Mouse (Mus musculus): Measurements from ENCODE around the gene Gm20716. TPM values are rescaled to one million over a fixed set of nuclear protein-coding genes. Genes with fewer than 3 reads are reported as not detected.
A peak's percentile ranks its signal among the peaks of the same experiment; 100 is the strongest.

Gm20716 gene
- polyA plus RNA-seq, 1 experiment from 2014 or later = 5.5 TPM

- Histone ChIP-seq H3K4me3 (ENCODE audit: low read depth, low read length) (no peak overlapping the region), H3K4me2 (replicated peaks; ENCODE audit: low read depth) (no peak overlapping the region), H3K4me1 (replicated peaks; ENCODE audit: control insufficient read depth, insufficient read depth) (no peaks in the 10 kb centered on the region), H3K27me3 (ENCODE audit: control insufficient read depth, insufficient read depth, low read length) (no peaks in the 10 kb centered on the region), H3K36me3 (ENCODE audit: control insufficient read depth, insufficient read depth, low read length) (no peaks in the 10 kb centered on the region), H3K9me3 (ENCODE audit: control insufficient read depth, low read length) (no peaks in the 10 kb centered on the region), H3K27ac (replicated peaks) (no peak overlapping the region), H3K9ac (ENCODE audit: low read length) (no peak overlapping the region)
- TF ChIP-seq EP300 (optimal IDR thresholded peaks at IDR 0.05) (no peak), CTCF (IDR thresholded peaks at IDR 0.05; ENCODE audit: low read depth) (peak; percentile 60)
- ATAC-seq (ENCODE audit: low FRiP score, low TSS enrichment) (no peak), DNase-seq (ENCODE audit: low spot score) (no peak)
- 34% methylated on average over 2 of the region's 2 CpGs for WGBS
Measured at GRCm38 (mm10) chr2:168248856-168249245, 18.7 kb upstream of the Gm20716 start.

- Histone ChIP-seq H3K4me1 (replicated peaks; ENCODE audit: control insufficient read depth, insufficient read depth) (no peaks in the 10 kb centered on the region), H3K4me3 (ENCODE audit: low read depth, low read length) (no peak overlapping the region), H3K36me3 (ENCODE audit: control insufficient read depth, insufficient read depth, low read length) (no peaks in the 10 kb centered on the region), H3K9me3 (ENCODE audit: control insufficient read depth, low read length) (no peaks in the 10 kb centered on the region), H3K9ac (ENCODE audit: low read length) (no peak overlapping the region), H3K27ac (replicated peaks) (no peak overlapping the region), H3K4me2 (replicated peaks; ENCODE audit: low read depth) (no peak overlapping the region), H3K27me3 (ENCODE audit: control insufficient read depth, insufficient read depth, low read length) (no peaks in the 10 kb centered on the region)
- no peak for TF ChIP-seq CTCF (IDR thresholded peaks at IDR 0.05; ENCODE audit: low read depth)
- no peak for TF ChIP-seq EP300 (optimal IDR thresholded peaks at IDR 0.05)
- ATAC-seq (ENCODE audit: low FRiP score, low TSS enrichment) (no peak), DNase-seq (ENCODE audit: low spot score) (no peak)
- 78% methylated on average over 8 of the region's 8 CpGs for WGBS
Measured at GRCm38 (mm10) chr2:168248167-168248855, 18.1 kb upstream of the Gm20716 start.

GRCm38 (mm10) chr2:168245571-168245970 is 15.4 kb upstream of the Gm20716 start:
- Histone ChIP-seq H3K4me2 (replicated peaks; ENCODE audit: low read depth) (no peak overlapping the region), H3K4me3 (ENCODE audit: low read depth, low read length) (no peak overlapping the region), H3K27me3 (ENCODE audit: control insufficient read depth, insufficient read depth, low read length) (no peaks in the 10 kb centered on the region), H3K4me1 (replicated peaks; ENCODE audit: control insufficient read depth, insufficient read depth) (no peaks in the 10 kb centered on the region), H3K36me3 (ENCODE audit: control insufficient read depth, insufficient read depth, low read length) (no peaks in the 10 kb centered on the region), H3K9me3 (ENCODE audit: control insufficient read depth, low read length) (no peaks in the 10 kb centered on the region), H3K9ac (ENCODE audit: low read length) (no peak overlapping the region), H3K27ac (replicated peaks) (no peak overlapping the region)
- 35% methylated on average over 8 of the region's 8 CpGs for WGBS
- no peak for ATAC-seq (ENCODE audit: low FRiP score, low TSS enrichment)
- TF ChIP-seq CTCF (IDR thresholded peaks at IDR 0.05; ENCODE audit: low read depth) = no peak
- TF ChIP-seq EP300 (optimal IDR thresholded peaks at IDR 0.05) = no peak
- no peak for DNase-seq (ENCODE audit: low spot score)

- no peaks in the 10 kb centered on the region for H3K36me3 ChIP-seq (ENCODE audit: control insufficient read depth, insufficient read depth, low read length)
- H3K27me3 ChIP-seq (ENCODE audit: control insufficient read depth, insufficient read depth, low read length) = no peaks in the 10 kb centered on the region
- H3K9ac ChIP-seq (ENCODE audit: low read length) = no peak overlapping the region
- no peak overlapping the region for H3K27ac ChIP-seq (replicated peaks)
- WGBS = 70% methylated on average over 4 of the region's 4 CpGs
- ATAC-seq (ENCODE audit: low FRiP score, low TSS enrichment) (no peak), DNase-seq (ENCODE audit: low spot score) (no peak)
- H3K4me2 ChIP-seq (replicated peaks; ENCODE audit: low read depth) = no peak overlapping the region
- no peaks in the 10 kb centered on the region for H3K4me1 ChIP-seq (replicated peaks; ENCODE audit: control insufficient read depth, insufficient read depth)
- H3K4me3 ChIP-seq (ENCODE audit: low read depth, low read length) = no peak overlapping the region
- 0 out of 2 replicates have a peak, but pooled peaks have one; percentile 18 for TF ChIP-seq CTCF (IDR thresholded peaks at IDR 0.05; ENCODE audit: low read depth)
- TF ChIP-seq EP300 (optimal IDR thresholded peaks at IDR 0.05) = no peak
- no peaks in the 10 kb centered on the region for H3K9me3 ChIP-seq (ENCODE audit: control insufficient read depth, low read length)
Measured at GRCm38 (mm10) chr2:168243278-168243677, 13.1 kb upstream of the Gm20716 start.

- DNase-seq (ENCODE audit: low spot score) = no peak
- no peaks in the 10 kb centered on the region for H3K36me3 ChIP-seq (ENCODE audit: control insufficient read depth, insufficient read depth, low read length)
- H3K4me3 ChIP-seq (ENCODE audit: low read depth, low read length) = no peak overlapping the region
- ATAC-seq (ENCODE audit: low FRiP score, low TSS enrichment) = no peak
- no peak overlapping the region for H3K9ac ChIP-seq (ENCODE audit: low read length)
- no peak overlapping the region for H3K27ac ChIP-seq (replicated peaks)
- no peak overlapping the region for H3K4me2 ChIP-seq (replicated peaks; ENCODE audit: low read depth)
- H3K4me1 ChIP-seq (replicated peaks; ENCODE audit: control insufficient read depth, insufficient read depth) = no peaks in the 10 kb centered on the region
- no peak for TF ChIP-seq EP300 (optimal IDR thresholded peaks at IDR 0.05)
- TF ChIP-seq CTCF (IDR thresholded peaks at IDR 0.05; ENCODE audit: low read depth) = no peak
- no peaks in the 10 kb centered on the region for H3K27me3 ChIP-seq (ENCODE audit: control insufficient read depth, insufficient read depth, low read length)
- no peaks in the 10 kb centered on the region for H3K9me3 ChIP-seq (ENCODE audit: control insufficient read depth, low read length)
Measured at GRCm38 (mm10) chr2:168242841-168243240, 12.7 kb upstream of the Gm20716 start.

GRCm38 (mm10) chr2:168238335-168238734 is 8.2 kb upstream of the Gm20716 start:
- no peak overlapping the region for H3K4me2 ChIP-seq (replicated peaks; ENCODE audit: low read depth)
- H3K36me3 ChIP-seq (ENCODE audit: control insufficient read depth, insufficient read depth, low read length) = no peaks in the 10 kb centered on the region; the same call in 1 of the 2 replicates
- TF ChIP-seq CTCF (IDR thresholded peaks at IDR 0.05; ENCODE audit: low read depth) (no peak), EP300 (optimal IDR thresholded peaks at IDR 0.05) (no peak)
- no peaks in the 10 kb centered on the region for H3K9me3 ChIP-seq (ENCODE audit: control insufficient read depth, low read length)
- ATAC-seq (ENCODE audit: low FRiP score, low TSS enrichment) (no peak), DNase-seq (ENCODE audit: low spot score) (no peak)
- H3K27ac ChIP-seq (replicated peaks) = no peak overlapping the region
- H3K27me3 ChIP-seq (ENCODE audit: control insufficient read depth, insufficient read depth, low read length) = no peaks in the 10 kb centered on the region
- H3K4me3 ChIP-seq (ENCODE audit: low read depth, low read length) = no peak overlapping the region
- H3K4me1 ChIP-seq (replicated peaks; ENCODE audit: control insufficient read depth, insufficient read depth) = no peaks in the 10 kb centered on the region
- WGBS = 88% methylated on average over 4 of the region's 4 CpGs
- no peak overlapping the region for H3K9ac ChIP-seq (ENCODE audit: low read length)
